Mouse (Mus musculus) MEL (cell line): ENCODE results near the gene Vti1a.

Experiments
- HCFC1 ChIP-seq: IDR thresholded peaks from 2 replicates; pipeline ENCODE4 v1.6.1; 2012; ENCODE audit warnings: low read depth, mild to moderate bottlenecking, inconsistent platforms, low read length, improper control_type of control experiment, moderate library complexity
- MAZ ChIP-seq: IDR thresholded peaks from 2 replicates; pipeline ENCODE4 v1.6.1; 2012; ENCODE audit warnings: low read depth, mild to moderate bottlenecking, inconsistent platforms, low read length, improper control_type of control experiment
- NRF1 ChIP-seq: IDR thresholded peaks from 2 replicates; pipeline ENCODE4 v1.6.1; 2014; ENCODE audit warnings: low read depth, mild to moderate bottlenecking, inconsistent platforms, low read length, improper control_type of control experiment, moderate library complexity; ENCODE audit not compliant: poor library complexity, insufficient read depth, severe bottlenecking
- TCF12 ChIP-seq: IDR thresholded peaks from 2 replicates; pipeline ENCODE4 v1.6.1; 2014; ENCODE audit warnings: low read depth, mild to moderate bottlenecking, inconsistent platforms, low read length, improper control_type of control experiment, moderate library complexity
- ZC3H11A ChIP-seq: IDR thresholded peaks from 2 replicates; pipeline ENCODE4 v1.6.1; 2012; ENCODE audit warnings: low read depth, mild to moderate bottlenecking, inconsistent platforms, low read length, improper control_type of control experiment

DNA sequence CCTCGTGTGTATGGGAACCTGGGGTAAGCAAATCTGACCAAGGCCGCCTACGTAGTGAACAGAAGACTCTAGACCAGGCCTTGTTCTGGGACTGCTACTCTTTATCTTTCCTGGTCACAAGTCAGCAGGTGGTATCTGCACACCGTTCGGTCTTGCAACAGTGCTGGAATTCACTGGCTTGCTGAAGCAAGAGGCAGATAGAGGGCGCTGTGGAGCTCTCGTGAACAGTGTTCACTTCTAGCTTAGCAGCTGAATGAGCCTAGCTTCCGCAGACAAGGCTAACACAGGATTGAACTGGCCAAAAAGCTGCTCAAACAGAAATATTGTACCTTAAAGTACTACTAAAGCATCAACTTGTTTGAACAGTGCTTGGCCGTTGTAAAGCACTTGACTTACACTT, 229.4 kb downstream of the Vti1a start:
- TF ChIP-seq ZC3H11A (peak; percentile 62), HCFC1 (0 out of 2 replicates have a peak, but pooled peaks have one; percentile 23), MAZ (no peak), NRF1 (no peak), TCF12 (peak; percentile 46; the same call in 1 of the 2 replicates)
